Mouse (Mus musculus) ES-Bruce4 (cell line): ENCODE results near the gene Rnd2.

Experiments
- CTCF ChIP-seq: IDR thresholded peaks from one replicate; pipeline ENCODE4 v1.8.1; 2011; ENCODE audit warnings: low read depth, low read length
- POLR2A ChIP-seq: IDR thresholded peaks from one replicate; pipeline ENCODE4 v1.8.1; 2011; ENCODE audit warnings: low read length; ENCODE audit not compliant: insufficient read depth

- no peak for TF ChIP-seq CTCF
- no peak for TF ChIP-seq POLR2A
These were observed 2.7 kb upstream of the Rnd2 start for GRCm38 (mm10) chr11:101462141-101462540.
